ENCODE assay signal across 12 mouse cellular contexts in genomic region chr16:34999986-35000385, GRCm38 (mm10). TPM values are rescaled to one million over a fixed set of nuclear protein-coding genes. Genes with fewer than 3 reads are reported as not detected.
DNase-seq lines count a peak whose midpoint lies in the region; ATAC-seq lines count a peak whose summit lies in the region.
"Had no signal": no experiment of that assay in that cellular context is flagged by ENCODE, and none has a peak within 500 bp of the region (broad histone marks: within the 10 kb centered on the region; RNA-seq: fewer than 3 reads in every experiment).

No protein-coding gene starts in this region.

- H3K27ac ChIP-seq in heart, embryonic 16.5 days (ENCODE audit: low read length): no peak overlapping the region
- H3K27ac ChIP-seq in hindbrain, embryonic 15.5 days (replicated peaks): no peak overlapping the region

- no peak for DNase-seq in heart, postnatal 4 days
- peak; percentile 18 for DNase-seq in right cerebral cortex, postnatal 4 days
- no peak for DNase-seq in right cerebral cortex, adult 18-20 months
- DNase-seq in kidney, adult 11 months: no peak
- DNase-seq in urinary bladder, postnatal 25 days (ENCODE audit: low spot score): no peak
- DNase-seq: cerebellum, adult 18-20 months; gastrocnemius, postnatal 36 days; kidney, adult 8-10 months; right cerebral cortex, postnatal 14 days; thymus, postnatal 36 days had no signal

- H3K27me3 ChIP-seq in heart, embryonic 16.5 days (ENCODE audit: control insufficient read depth, insufficient read depth, low read length): no peaks in the 10 kb centered on the region
- no peaks in the 10 kb centered on the region for H3K27me3 ChIP-seq in hindbrain, embryonic 15.5 days

- no peak overlapping the region for H3K4me3 ChIP-seq in heart, embryonic 16.5 days (ENCODE audit: low read length)
- H3K4me3 ChIP-seq in hindbrain, embryonic 15.5 days: 0 out of 2 replicates have a peak overlapping the region, but pooled peaks have one; percentile 4

- WGBS in heart, embryonic 16.5 days: 47% methylated on average over 11 of the region's 11 CpGs
- 44% methylated on average over 11 of the region's 11 CpGs for WGBS in hindbrain, embryonic 15.5 days

- H3K4me2 ChIP-seq in heart, embryonic 16.5 days (ENCODE audit: low read depth, low read length): peak overlapping the region; percentile 39; the same call in 1 of the 2 replicates
- H3K4me2 ChIP-seq in hindbrain, embryonic 15.5 days: peak overlapping the region; percentile 47

- no peaks in the 10 kb centered on the region for H3K36me3 ChIP-seq in heart, embryonic 16.5 days (ENCODE audit: control insufficient read depth, insufficient read depth)
- no peaks in the 10 kb centered on the region for H3K36me3 ChIP-seq in hindbrain, embryonic 15.5 days

- no peak for ATAC-seq in heart, embryonic 16.5 days (replicated peaks; ENCODE audit: extremely low read depth, insufficient read depth, low FRiP score)
- ATAC-seq in hindbrain, embryonic 15.5 days (ENCODE audit: low FRiP score, low read depth): no peak

- H3K9me3 ChIP-seq in heart, embryonic 16.5 days (replicated peaks; ENCODE audit: control insufficient read depth, low read length): no peaks in the 10 kb centered on the region
- H3K9me3 ChIP-seq in hindbrain, embryonic 15.5 days: no peaks in the 10 kb centered on the region

- H3K4me1 ChIP-seq in heart, embryonic 16.5 days (ENCODE audit: control insufficient read depth, insufficient read depth, low read length): peaks cover 13% of the 10 kb centered on the region
- peaks cover 22% of the 10 kb centered on the region for H3K4me1 ChIP-seq in hindbrain, embryonic 15.5 days (replicated peaks)

- no peak overlapping the region for H3K9ac ChIP-seq in heart, embryonic 16.5 days (ENCODE audit: low read length)
- no peak overlapping the region for H3K9ac ChIP-seq in hindbrain, embryonic 15.5 days

RNA-seq across cellular contexts. Expression of gene Hacd2, which starts 22.2 kb away (rescaled TPM):
- polyA plus RNA-seq in heart, embryonic 16.5 days (2015; fragmentation: Nextera tagmentation; extraction: Ambion mirVana): 61.5 and 61.9 TPM in 2 replicates
- total RNA-seq in heart, postnatal 4 days (2021): 10 to 100 TPM; 10.7 to 13.7 TPM
- polyA plus RNA-seq in hindbrain, embryonic 15.5 days (2015; fragmentation: Nextera tagmentation; extraction: Ambion mirVana): 50.9 and 55.2 TPM in 2 replicates
